Mouse (Mus musculus) midbrain, postnatal 0 days (tissue): ENCODE results near the gene Hspb11. TPM values are rescaled to one million over a fixed set of nuclear protein-coding genes. Genes with fewer than 3 reads are reported as not detected.

ENCODE experiments used
- ATAC-seq: fragments of 200-750 bp; cut with Nextera tagmentation; 2 replicates; pipeline ENCODE4 v1.8.0; 2017; ENCODE audit warnings: moderate number of reproducible peaks, mild to moderate bottlenecking, moderate TSS enrichment, moderate library complexity; ENCODE audit not compliant: low FRiP score
- DNase-seq: peaks from one replicate; pipeline ENCODE4 v3.0.0-alpha.2; 2015; ENCODE audit warnings: low spot score
- H3K27ac ChIP-seq: fragments of 300-500 bp; sonication (generic); 2 replicates; pipeline ENCODE4 v1.5.1; 2014; ENCODE audit warnings: low read depth, mild to moderate bottlenecking, low read length, mixed read lengths
- H3K27me3 ChIP-seq: fragments of 300-500 bp; sonication (generic); 2 replicates; pipeline ENCODE4 v1.6.1; 2014; ENCODE audit warnings: low read length, control low read depth, mixed read lengths; ENCODE audit not compliant: insufficient read depth
- H3K36me3 ChIP-seq: fragments of 300-500 bp; sonication (generic); 2 replicates; pipeline ENCODE4 v1.6.1; 2014; ENCODE audit warnings: low read length, control low read depth, mixed read lengths; ENCODE audit not compliant: insufficient read depth
- H3K4me1 ChIP-seq: fragments of 300-500 bp; sonication (generic); 2 replicates; pipeline ENCODE4 v1.6.1; 2014; ENCODE audit warnings: mild to moderate bottlenecking, control low read depth, antibody characterized with exemption, low read length, mixed read lengths; ENCODE audit not compliant: insufficient read depth
- H3K4me2 ChIP-seq: fragments of 300-500 bp; sonication (generic); 2 replicates; pipeline ENCODE4 v1.6.1; 2014; ENCODE audit warnings: low read depth, mild to moderate bottlenecking, low read length, mixed read lengths; ENCODE audit not compliant: poor library complexity, severe bottlenecking
- H3K4me3 ChIP-seq: fragments of 300-500 bp; sonication (generic); 2 replicates; pipeline ENCODE4 v1.5.1; 2014; ENCODE audit warnings: low read depth, mild to moderate bottlenecking, low read length, moderate library complexity
- H3K9ac ChIP-seq: fragments of 300-500 bp; sonication (generic); replicated peaks from 2 replicates; pipeline ENCODE4 v1.6.1; 2014; ENCODE audit warnings: mild to moderate bottlenecking, low read length, moderate library complexity, mixed read lengths; ENCODE audit not compliant: poor library complexity, severe bottlenecking
- H3K9me3 ChIP-seq: fragments of 300-500 bp; sonication (generic); 2 replicates; pipeline ENCODE4 v1.6.1; 2016; ENCODE audit warnings: low read length, control low read depth
- CTCF ChIP-seq: IDR thresholded peaks from 2 replicates; pipeline ENCODE4 v1.5.1; 2016; ENCODE audit warnings: antibody characterized with exemption, mild to moderate bottlenecking
- WGBS: fragments of 180-500 bp; shearing (Covaris S2); extraction: QIAGEN DNeasy Blood & Tissue Kit; methylation state at CpG from one replicate; pipeline ENCODE4 v1.1.7; 2014; 5-methylcytosine and 5-hydroxymethylcytosine counted together
- polyA plus RNA-seq: library from polyadenylated mRNA; unstranded; fragments of >200 nt; fragmentation: Nextera tagmentation; extraction: Ambion mirVana; gene quantifications from 2 replicates; pipeline ENCODE4 v1.2.1, GENCODE M21; 2015
- total RNA-seq: library from RNA; depleted of rRNA; stranded (reverse); fragments of >200 nt; gene quantifications from 2 replicates; pipeline ENCODE4 v1.2.3, GENCODE M21; 2014

Gene Hspb11
- total and polyA plus RNA-seq, 2 experiments from 2014 or later, result 12.8 to 33.2 TPM

GRCm38 (mm10) chr4:107232219-107232618 is 21.2 kb upstream of the Hspb11 start:
- H3K27ac ChIP-seq, result no peak overlapping the region
- no peak for DNase-seq
- H3K27me3 ChIP-seq, result no peaks in the 10 kb centered on the region
- H3K4me2 ChIP-seq, result no peak overlapping the region
- no peak overlapping the region for H3K9ac ChIP-seq
- H3K4me3 ChIP-seq, result no peak overlapping the region
- no peaks in the 10 kb centered on the region for H3K4me1 ChIP-seq
- 31% methylated on average over 3 of the region's 3 CpGs for WGBS
- H3K36me3 ChIP-seq, result peaks cover 24% of the 10 kb centered on the region
- TF ChIP-seq CTCF, result no peak
- ATAC-seq, result no peak
- no peaks in the 10 kb centered on the region for H3K9me3 ChIP-seq

- DNase-seq (no peak), ATAC-seq (no peak)
- Histone ChIP-seq H3K4me3 (no peak overlapping the region), H3K4me1 (no peaks in the 10 kb centered on the region), H3K9ac (no peak overlapping the region), H3K36me3 (peaks cover 44% of the 10 kb centered on the region), H3K27ac (no peak overlapping the region), H3K27me3 (no peaks in the 10 kb centered on the region), H3K9me3 (no peaks in the 10 kb centered on the region), H3K4me2 (no peak overlapping the region)
- 94% methylated on average over 2 of the region's 2 CpGs for WGBS
- no peak for TF ChIP-seq CTCF
These were observed 15.1 kb upstream of the Hspb11 start for GRCm38 (mm10) chr4:107238253-107238652.

- no peak for TF ChIP-seq CTCF
- H3K4me2 ChIP-seq, result no peak overlapping the region
- DNase-seq (no peak), ATAC-seq (no peak)
- no peaks in the 10 kb centered on the region for H3K9me3 ChIP-seq
- WGBS, result 97% methylated on average over 6 of the region's 6 CpGs
- H3K27ac ChIP-seq, result no peak overlapping the region
- no peaks in the 10 kb centered on the region for H3K4me1 ChIP-seq
- no peaks in the 10 kb centered on the region for H3K27me3 ChIP-seq
- no peak overlapping the region for H3K9ac ChIP-seq
- H3K36me3 ChIP-seq, result peaks cover 33% of the 10 kb centered on the region
- H3K4me3 ChIP-seq, result no peak overlapping the region
These were observed 13.2 kb upstream of the Hspb11 start for GRCm38 (mm10) chr4:107240196-107240595.

GRCm38 (mm10) chr4:107243365-107244333 is 9.7 kb upstream of the Hspb11 start:
- no peak for DNase-seq
- Histone ChIP-seq H3K4me1 (no peaks in the 10 kb centered on the region), H3K27ac (no peak overlapping the region), H3K27me3 (no peaks in the 10 kb centered on the region), H3K4me3 (no peak overlapping the region), H3K9ac (0 out of 2 replicates have a peak overlapping the region, but pooled peaks have one; percentile 4), H3K36me3 (peaks cover 24% of the 10 kb centered on the region), H3K9me3 (no peaks in the 10 kb centered on the region), H3K4me2 (no peak overlapping the region)
- no peak for TF ChIP-seq CTCF
- 48% methylated on average over 6 of the region's 6 CpGs for whole genome bisulfite sequencing
- ATAC-seq, result no peak

GRCm38 (mm10) chr4:107245368-107245767 is 8.0 kb upstream of the Hspb11 start:
- 54% methylated on average over 2 of the region's 2 CpGs for WGBS
- ATAC-seq (no peak), DNase-seq (no peak)
- no peak overlapping the region for H3K4me3 ChIP-seq
- no peak overlapping the region for H3K4me2 ChIP-seq
- H3K36me3 ChIP-seq, result peaks cover 8% of the 10 kb centered on the region
- H3K9ac ChIP-seq, result no peak overlapping the region
- H3K9me3 ChIP-seq, result no peaks in the 10 kb centered on the region
- H3K27ac ChIP-seq, result no peak overlapping the region
- peaks cover 5% of the 10 kb centered on the region; the same call in 1 of the 2 replicates for H3K4me1 ChIP-seq
- no peak for TF ChIP-seq CTCF
- no peaks in the 10 kb centered on the region for H3K27me3 ChIP-seq

- no peak overlapping the region for H3K4me2 ChIP-seq
- H3K9ac ChIP-seq, result no peak overlapping the region
- 76% methylated on average over 1 of the region's 1 CpGs for WGBS
- ATAC-seq, result no peak
- no peak for DNase-seq
- TF ChIP-seq CTCF, result no peak
- no peak overlapping the region for H3K27ac ChIP-seq
- H3K4me1 ChIP-seq, result peaks cover 5% of the 10 kb centered on the region; the same call in 1 of the 2 replicates
- no peak overlapping the region for H3K4me3 ChIP-seq
- peaks cover 4% of the 10 kb centered on the region; the same call in 1 of the 2 replicates for H3K36me3 ChIP-seq
- no peaks in the 10 kb centered on the region for H3K9me3 ChIP-seq
- H3K27me3 ChIP-seq, result no peaks in the 10 kb centered on the region
These were observed 7.4 kb upstream of the Hspb11 start for GRCm38 (mm10) chr4:107246040-107246439.
